Comparison of ENCODE assay signal across 8 mouse cellular contexts in the genomic region with DNA sequence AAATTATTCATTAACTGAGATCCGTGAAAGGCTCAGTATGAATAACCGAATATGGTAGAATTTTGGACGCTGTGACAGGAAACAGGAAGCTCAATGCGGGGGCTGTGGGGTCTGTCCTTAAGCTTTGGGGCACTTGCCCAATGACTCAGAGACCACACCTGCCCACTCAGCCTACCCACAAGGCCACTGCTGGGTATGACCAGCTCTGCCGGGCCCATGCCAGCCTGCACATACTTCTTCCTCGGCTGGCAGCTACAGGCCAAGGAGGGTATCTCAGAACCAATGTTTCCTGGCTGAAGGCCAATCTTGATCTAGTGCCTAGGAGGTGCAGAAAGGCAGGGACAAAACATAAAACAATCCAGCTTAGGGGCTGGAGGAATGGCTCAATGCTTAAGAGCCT.
DNase-seq lines count a peak whose midpoint lies in the region; ATAC-seq and TF ChIP-seq lines count a peak whose summit lies in the region.

No protein-coding gene starts in this region.

- intact Hi-C loops in left cerebral cortex, postnatal 10 days (cut with DNase I), result no loop called here

- peak; percentile 99 for ATAC-seq in granulocyte monocyte progenitor cell, adult 5-6 weeks (replicated peaks; ENCODE audit: poor library complexity, severe bottlenecking)
- ATAC-seq in stomach, postnatal 0 days (ENCODE audit: low FRiP score, low TSS enrichment), result peak; percentile 54

- no peak overlapping the region for H3K9ac ChIP-seq in stomach, postnatal 0 days (ENCODE audit: low read length)

- no peak overlapping the region for H3K4me2 ChIP-seq in stomach, postnatal 0 days (replicated peaks; ENCODE audit: low read depth)

- no peaks in the 10 kb centered on the region for H3K27me3 ChIP-seq in stomach, postnatal 0 days (ENCODE audit: control insufficient read depth, insufficient read depth, low read length)

- H3K27ac ChIP-seq in stomach, postnatal 0 days (replicated peaks), result no peak overlapping the region

- no peaks in the 10 kb centered on the region for H3K9me3 ChIP-seq in stomach, postnatal 0 days (ENCODE audit: control insufficient read depth, low read length)

- H3K4me3 ChIP-seq in stomach, postnatal 0 days (ENCODE audit: low read depth, low read length), result no peak overlapping the region

- WGBS in stomach, postnatal 0 days, result 47% methylated on average over 6 of the region's 6 CpGs

- no peaks in the 10 kb centered on the region for H3K4me1 ChIP-seq in stomach, postnatal 0 days (replicated peaks; ENCODE audit: control insufficient read depth, insufficient read depth)

- DNase-seq in testis, postnatal 14 days (ENCODE audit: low spot score), result peak; percentile 47
- no peak for DNase-seq in testis, postnatal 10 days (ENCODE audit: low spot score)
- peak; percentile 55 to 65 for DNase-seq in kidney, postnatal 25 days
- DNase-seq in stomach, postnatal 0 days (ENCODE audit: low spot score), result peak; percentile 53
- DNase-seq in left cerebral cortex, postnatal 10 days (ENCODE audit: extremely low spot score in 1 of 2, low spot score in 2 of 2), result no peak
- no peak for DNase-seq in T-cell, adult 2 months (ENCODE audit: low spot score)
- DNase-seq in yolk sac, embryonic 10.5 days (ENCODE audit: low spot score), result no peak

- TF ChIP-seq EP300 in stomach, postnatal 0 days (optimal IDR thresholded peaks at IDR 0.05), result no peak

- no peak for TF ChIP-seq CTCF in stomach, postnatal 0 days (IDR thresholded peaks at IDR 0.05; ENCODE audit: low read depth)

- no peaks in the 10 kb centered on the region for H3K36me3 ChIP-seq in stomach, postnatal 0 days (ENCODE audit: control insufficient read depth, insufficient read depth, low read length)

Comparison
In these comparisons a context has a peak if more than half of its experiments do, and no peak if none do; other contexts are left out.
1. DNase-seq: peak in testis, postnatal 14 days (single experiment), kidney, postnatal 25 days (2 of 2) and stomach, postnatal 0 days (single experiment); none in testis, postnatal 10 days (single experiment), left cerebral cortex, postnatal 10 days (0 of 2), T-cell, adult 2 months (single experiment) and yolk sac, embryonic 10.5 days (single experiment).